Mouse (Mus musculus) forebrain, embryonic 10.5 days (tissue): ENCODE measurements around the gene Macf1. TPM values are rescaled to one million over a fixed set of nuclear protein-coding genes. Genes with fewer than 3 reads are reported as not detected.

ENCODE experiments used
- DNase-seq: peaks from one replicate; pipeline ENCODE4 v3.0.0-alpha.2; 2017; ENCODE audit warnings: low spot score; ENCODE audit errors: extremely low spot score
- H3K27ac ChIP-seq: fragments of 300-500 bp; sonication (generic); 2 replicates; pipeline ENCODE4 v1.5.1; 2016; ENCODE audit warnings: mild to moderate bottlenecking
- H3K27me3 ChIP-seq: fragments of 300-500 bp; sonication (generic); 2 replicates; pipeline ENCODE4 v1.6.1; 2016; ENCODE audit warnings: mild to moderate bottlenecking; ENCODE audit not compliant: poor library complexity, severe bottlenecking
- H3K36me3 ChIP-seq: fragments of 300-500 bp; sonication (generic); replicated peaks from 2 replicates; pipeline ENCODE4 v1.6.1; 2016; ENCODE audit warnings: mild to moderate bottlenecking, moderate library complexity
- H3K4me1 ChIP-seq: fragments of 300-500 bp; sonication (generic); 2 replicates; pipeline ENCODE4 v1.6.1; 2016
- H3K4me3 ChIP-seq: fragments of 300-500 bp; sonication (generic); 2 replicates; pipeline ENCODE4 v1.5.1; 2016; ENCODE audit warnings: mild to moderate bottlenecking, moderate library complexity
- H3K9me3 ChIP-seq: fragments of 300-500 bp; sonication (generic); 2 replicates; pipeline ENCODE4 v1.6.1; 2016; ENCODE audit warnings: mild to moderate bottlenecking, moderate library complexity
- WGBS: fragments of 180-500 bp; shearing (Covaris S2); methylation state at CpG from one replicate; pipeline ENCODE4 v1.1.7; 2016; 5-methylcytosine and 5-hydroxymethylcytosine counted together
- polyA plus RNA-seq: library from polyadenylated mRNA; unstranded; fragments of >200 nt; fragmentation: Nextera tagmentation; extraction: Ambion mirVana; gene quantifications from 2 replicates; pipeline ENCODE4 v1.2.1, GENCODE M21; 2016

The Macf1 gene
- polyA plus RNA-seq, 1 experiment from 2014 or later = 50.2 TPM

DNA sequence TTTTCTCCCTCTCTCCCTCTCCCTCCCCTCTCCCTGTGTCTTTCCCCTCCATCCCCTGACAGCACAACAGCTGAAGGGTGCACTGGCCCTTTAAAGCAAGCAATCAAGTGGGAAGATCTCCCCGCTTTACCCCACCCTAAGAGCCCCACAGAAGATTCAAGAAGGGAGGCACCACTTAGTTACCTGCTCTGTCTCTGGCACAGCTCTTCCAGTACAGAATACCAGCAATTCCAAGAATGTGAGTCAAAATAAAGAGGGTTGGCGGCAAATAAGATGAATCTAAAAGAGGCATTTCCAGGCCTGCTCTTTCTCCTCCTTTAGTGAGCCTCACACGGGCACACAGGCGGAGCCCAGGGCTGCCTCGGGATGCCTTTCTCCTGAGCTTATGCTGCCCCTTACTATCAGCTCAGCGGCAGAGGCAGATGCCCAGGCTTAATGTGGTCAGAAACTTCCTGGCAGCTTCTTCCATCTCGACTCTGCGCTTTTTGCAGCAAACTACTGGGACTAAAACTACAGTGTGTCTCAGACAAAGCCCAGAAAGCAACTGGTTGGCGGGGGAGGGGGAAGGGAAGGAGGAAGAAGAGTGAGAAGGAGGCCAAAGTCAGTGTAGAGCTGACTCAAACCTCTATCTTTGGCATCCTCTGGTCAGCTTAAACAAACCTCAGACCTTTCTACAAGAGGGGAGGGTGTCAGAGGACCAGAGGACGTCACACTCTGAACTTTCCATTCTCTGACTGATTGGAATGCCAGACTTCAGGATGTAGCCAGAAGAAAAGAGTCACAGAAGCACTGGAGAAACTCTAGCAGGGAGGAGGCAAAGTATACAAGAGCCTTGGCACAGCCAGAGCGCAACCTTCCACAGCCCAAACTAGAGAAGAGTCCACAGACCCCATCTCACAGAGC is 111.5 kb downstream of the Macf1 start:
- peak overlapping the region; percentile 44 for H3K4me3 ChIP-seq
- peaks cover 45% of the 10 kb centered on the region for H3K4me1 ChIP-seq
- WGBS = 7% methylated on average over 11 of the region's 11 CpGs
- no peaks in the 10 kb centered on the region for H3K27me3 ChIP-seq
- no peaks in the 10 kb centered on the region for H3K36me3 ChIP-seq
- H3K9me3 ChIP-seq = no peaks in the 10 kb centered on the region
- DNase-seq = peak; percentile 40
- peak overlapping the region; percentile 86 for H3K27ac ChIP-seq

DNA sequence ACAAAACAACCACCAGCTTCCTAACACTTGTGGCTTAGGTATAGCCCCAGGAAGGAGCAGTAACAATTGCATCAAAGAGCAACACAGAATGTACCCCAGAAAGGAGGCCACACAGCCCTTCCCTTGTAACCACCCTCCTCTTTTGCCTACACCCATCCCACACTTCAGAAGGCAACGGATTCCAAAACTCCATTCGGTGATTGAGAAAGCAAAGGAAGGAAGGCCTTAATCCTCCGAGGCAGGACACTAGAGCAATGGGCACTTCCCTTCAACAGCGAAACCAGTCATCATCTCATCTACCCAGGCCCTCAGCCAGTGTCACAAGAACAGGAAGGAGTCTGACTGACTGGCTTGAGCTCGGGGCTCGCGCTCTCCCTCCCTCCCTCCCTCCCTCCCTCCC is 112.3 kb downstream of the Macf1 start:
- Histone ChIP-seq H3K27ac (peak overlapping the region; percentile 86), H3K9me3 (no peaks in the 10 kb centered on the region), H3K27me3 (no peaks in the 10 kb centered on the region), H3K4me1 (peaks cover 45% of the 10 kb centered on the region), H3K36me3 (no peaks in the 10 kb centered on the region), H3K4me3 (peak overlapping the region; percentile 44; the same call in 1 of the 2 replicates)
- no peak for DNase-seq
- under 1% methylated on average over 7 of the region's 7 CpGs for WGBS

DNA sequence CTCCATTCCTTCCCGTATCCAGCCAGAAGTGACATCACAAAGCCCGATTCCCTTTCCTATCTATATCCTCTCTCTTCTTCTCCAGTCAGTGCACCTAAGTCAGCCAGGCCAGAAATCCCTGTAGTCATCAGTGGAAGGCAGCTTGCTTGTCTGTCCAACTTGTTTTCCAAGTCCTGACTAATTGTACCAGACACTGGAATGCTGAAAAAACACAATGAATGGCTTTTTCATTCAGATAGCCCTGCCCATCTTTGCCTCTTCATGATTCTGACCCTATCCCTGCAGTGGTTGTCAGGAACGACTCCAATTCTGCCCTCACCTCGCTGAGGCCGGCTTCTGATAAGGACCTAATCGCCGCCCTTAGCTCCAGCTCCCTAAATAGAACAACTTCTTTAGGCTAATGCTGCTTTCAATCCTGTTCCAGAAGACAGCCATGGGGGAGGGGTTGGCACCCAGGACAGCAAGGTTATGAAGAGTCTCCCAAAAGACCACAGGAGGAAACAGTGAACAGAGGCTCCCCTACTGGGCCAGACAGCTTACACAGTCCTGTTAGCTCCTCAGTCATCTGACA is 118.8 kb downstream of the Macf1 start:
- DNase-seq = no peak
- H3K4me1 ChIP-seq = peaks cover 26% of the 10 kb centered on the region
- no peaks in the 10 kb centered on the region for H3K36me3 ChIP-seq
- H3K9me3 ChIP-seq = no peaks in the 10 kb centered on the region
- WGBS = 43% methylated on average over 7 of the region's 7 CpGs
- H3K27me3 ChIP-seq = no peaks in the 10 kb centered on the region
- no peak overlapping the region for H3K27ac ChIP-seq
- no peak overlapping the region for H3K4me3 ChIP-seq

DNA sequence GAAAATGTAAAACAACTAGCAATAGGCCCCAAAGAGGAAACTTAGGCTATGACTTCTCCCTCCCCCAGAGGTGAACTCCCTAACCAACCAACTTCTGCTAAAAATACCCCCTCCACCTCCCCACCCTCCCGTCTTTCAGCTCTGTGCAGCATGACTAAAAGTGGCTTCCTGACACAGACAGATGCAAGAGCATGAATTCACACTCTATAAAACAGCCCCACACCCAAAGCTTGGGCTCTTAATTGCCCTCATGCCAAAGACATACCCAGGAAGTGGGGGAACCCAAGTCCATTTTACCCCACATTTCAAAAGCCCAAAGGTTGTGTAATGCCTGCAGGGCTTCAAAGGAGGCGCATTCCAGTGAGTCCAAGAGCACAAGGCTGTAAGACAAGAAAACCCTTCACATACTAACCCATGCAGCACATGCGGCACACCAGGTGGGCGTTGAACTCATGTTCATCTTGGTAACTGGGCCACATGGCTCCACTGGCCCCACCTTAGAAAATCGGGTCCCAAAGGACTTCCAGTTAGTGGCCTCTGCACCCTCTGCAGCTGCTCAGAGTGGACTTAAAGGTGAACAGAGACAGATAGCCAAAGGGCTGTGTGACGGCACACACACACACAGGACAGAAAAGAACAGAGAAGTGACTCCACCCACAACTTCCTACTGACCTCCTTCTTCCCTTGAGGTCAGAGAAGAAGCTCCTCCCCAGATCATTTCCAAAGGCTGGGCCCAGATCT is 119.9 kb downstream of the Macf1 start:
- no peak overlapping the region for H3K27ac ChIP-seq
- no peaks in the 10 kb centered on the region for H3K27me3 ChIP-seq
- peaks cover 26% of the 10 kb centered on the region for H3K4me1 ChIP-seq
- no peaks in the 10 kb centered on the region for H3K36me3 ChIP-seq
- 77% methylated on average over 6 of the region's 6 CpGs for WGBS
- H3K4me3 ChIP-seq = no peak overlapping the region
- no peak for DNase-seq
- H3K9me3 ChIP-seq = no peaks in the 10 kb centered on the region

GRCm38 (mm10) chr4:123562177-123562815 is 121.9 kb downstream of the Macf1 start:
- DNase-seq = no peak
- WGBS = 83% methylated on average over 3 of the region's 3 CpGs
- peaks cover 22% of the 10 kb centered on the region for H3K4me1 ChIP-seq
- H3K27ac ChIP-seq = no peak overlapping the region
- no peaks in the 10 kb centered on the region for H3K36me3 ChIP-seq
- no peaks in the 10 kb centered on the region for H3K9me3 ChIP-seq
- H3K27me3 ChIP-seq = no peaks in the 10 kb centered on the region
- no peak overlapping the region for H3K4me3 ChIP-seq

DNA sequence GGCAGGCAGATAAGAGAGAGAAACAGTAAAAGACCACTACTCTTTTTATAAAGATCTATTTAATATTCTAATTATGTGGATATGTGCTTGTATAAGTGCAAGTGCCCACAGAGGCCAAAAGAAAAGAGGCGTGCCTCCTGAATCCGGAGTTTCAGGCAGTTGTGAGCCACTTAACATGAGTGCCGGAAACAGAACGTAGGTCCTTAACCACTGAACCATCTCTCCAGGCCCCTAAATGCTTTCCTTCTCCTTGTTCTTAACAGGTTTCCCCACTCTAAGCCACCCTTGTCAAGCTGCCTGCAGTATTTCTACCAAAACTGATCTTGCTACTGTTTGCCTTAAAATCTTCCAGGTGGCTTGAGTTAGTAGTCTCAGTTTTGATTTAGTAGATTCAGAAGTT is 123.3 kb downstream of the Macf1 start:
- no peak for DNase-seq
- Histone ChIP-seq H3K36me3 (no peaks in the 10 kb centered on the region), H3K27ac (no peak overlapping the region), H3K27me3 (no peaks in the 10 kb centered on the region), H3K4me1 (peaks cover 21% of the 10 kb centered on the region), H3K9me3 (no peaks in the 10 kb centered on the region), H3K4me3 (no peak overlapping the region)
- 88% methylated on average over 4 of the region's 4 CpGs for WGBS

DNA sequence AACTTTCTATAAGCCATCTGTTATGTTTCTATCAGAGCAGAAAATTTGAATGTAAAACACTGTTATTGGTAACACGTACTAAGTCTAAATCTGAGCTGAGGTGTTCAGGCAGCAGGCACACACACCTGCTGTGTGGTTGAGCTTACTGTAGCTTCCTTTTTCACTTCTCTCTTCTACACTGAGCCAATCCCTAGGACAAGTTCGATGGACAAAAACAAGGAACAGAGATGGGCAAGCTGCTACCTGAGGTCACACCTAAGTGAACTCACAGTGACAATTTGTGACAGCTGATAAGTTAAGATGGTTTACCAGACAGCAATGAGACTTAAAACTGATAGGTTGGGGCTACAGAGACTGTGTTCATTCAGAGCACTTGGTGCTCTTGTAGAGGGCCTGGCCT is 125.7 kb downstream of the Macf1 start:
- DNase-seq = no peak
- no peaks in the 10 kb centered on the region for H3K9me3 ChIP-seq
- no peaks in the 10 kb centered on the region for H3K36me3 ChIP-seq
- H3K27me3 ChIP-seq = no peaks in the 10 kb centered on the region
- no peak overlapping the region for H3K4me3 ChIP-seq
- H3K27ac ChIP-seq = no peak overlapping the region
- H3K4me1 ChIP-seq = peaks cover 7% of the 10 kb centered on the region
- WGBS = 87% methylated on average over 2 of the region's 2 CpGs

GRCm38 (mm10) chr4:123555251-123555650 is 128.9 kb downstream of the Macf1 start:
- DNase-seq = no peak
- peaks cover 23% of the 10 kb centered on the region for H3K4me1 ChIP-seq
- H3K27ac ChIP-seq = no peak overlapping the region
- H3K27me3 ChIP-seq = no peaks in the 10 kb centered on the region
- no peaks in the 10 kb centered on the region for H3K9me3 ChIP-seq
- no peaks in the 10 kb centered on the region for H3K36me3 ChIP-seq
- H3K4me3 ChIP-seq = no peak overlapping the region

DNA sequence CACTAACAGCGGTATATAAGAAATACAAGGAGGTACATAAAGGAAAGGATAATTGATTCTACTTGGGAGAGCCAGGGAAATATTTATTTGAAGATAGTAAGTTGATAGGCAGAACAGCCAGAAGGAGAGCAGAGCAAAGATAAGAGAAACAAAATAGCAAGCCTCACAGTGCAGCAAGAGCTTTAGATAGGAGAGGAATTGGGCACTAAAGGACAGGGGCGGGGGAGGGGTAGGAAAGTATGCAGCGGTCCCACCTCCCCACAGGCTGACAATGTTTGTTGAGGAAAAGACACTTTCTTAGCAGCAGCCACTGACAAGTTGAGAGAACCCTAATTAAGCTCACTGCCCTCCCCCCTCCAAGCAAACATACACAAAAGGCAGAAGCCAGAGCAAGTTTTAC is 131.5 kb downstream of the Macf1 start:
- Histone ChIP-seq H3K36me3 (peaks cover 15% of the 10 kb centered on the region), H3K4me3 (no peak overlapping the region), H3K27me3 (no peaks in the 10 kb centered on the region), H3K4me1 (peaks cover 23% of the 10 kb centered on the region), H3K9me3 (no peaks in the 10 kb centered on the region), H3K27ac (no peak overlapping the region)
- no peak for DNase-seq
- 33% methylated on average over 3 of the region's 3 CpGs for WGBS

DNA sequence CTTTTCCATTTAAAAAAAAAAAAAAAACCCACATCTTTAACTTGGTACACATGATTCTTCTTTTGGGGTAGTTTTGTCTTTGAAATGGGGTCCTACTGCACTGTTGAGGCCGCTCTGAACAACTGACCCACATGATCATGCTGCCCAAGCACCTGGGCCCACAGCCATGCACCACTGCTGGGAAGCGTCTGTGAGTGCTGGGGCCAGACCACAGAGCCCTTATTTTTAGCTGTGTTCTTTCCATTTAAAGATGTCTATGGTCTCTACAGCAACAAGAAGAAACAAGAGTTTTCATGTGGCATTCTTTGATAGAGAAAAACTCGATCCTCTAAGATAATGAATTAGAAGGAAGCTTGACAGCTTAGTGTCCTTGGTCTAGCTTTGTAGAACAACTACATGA is 135.8 kb downstream of the Macf1 start:
- 92% methylated on average over 3 of the region's 3 CpGs for WGBS
- H3K4me1 ChIP-seq = peaks cover 26% of the 10 kb centered on the region
- DNase-seq = no peak
- no peak overlapping the region for H3K27ac ChIP-seq
- H3K9me3 ChIP-seq = no peaks in the 10 kb centered on the region
- H3K27me3 ChIP-seq = no peaks in the 10 kb centered on the region
- H3K4me3 ChIP-seq = no peak overlapping the region
- peaks cover 26% of the 10 kb centered on the region for H3K36me3 ChIP-seq

GRCm38 (mm10) chr4:123543691-123544090 is 140.5 kb downstream of the Macf1 start:
- H3K4me3 ChIP-seq = no peak overlapping the region
- H3K27ac ChIP-seq = no peak overlapping the region
- H3K36me3 ChIP-seq = peaks cover 39% of the 10 kb centered on the region
- no peak for DNase-seq
- no peaks in the 10 kb centered on the region for H3K9me3 ChIP-seq
- no peaks in the 10 kb centered on the region for H3K27me3 ChIP-seq
- peaks cover 12% of the 10 kb centered on the region for H3K4me1 ChIP-seq

DNA sequence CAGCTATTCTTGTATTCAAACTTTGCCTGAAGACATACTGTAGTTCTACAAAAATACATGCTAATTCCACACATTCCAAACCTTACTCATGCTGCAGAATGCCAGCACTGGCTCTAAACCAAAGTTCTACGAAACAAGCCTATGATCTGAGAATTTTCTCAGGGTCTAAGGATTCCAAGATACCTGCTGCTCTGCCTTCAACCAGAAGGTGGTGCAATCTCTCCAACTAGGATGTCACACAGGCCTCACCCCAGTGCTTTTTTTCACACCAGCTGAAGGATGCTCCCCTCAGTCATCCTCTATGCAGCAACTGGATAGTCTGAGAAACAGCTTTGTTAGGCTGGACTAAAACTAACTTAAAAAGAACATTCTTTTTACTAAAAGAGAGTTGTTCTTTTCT is 148.9 kb downstream of the Macf1 start:
- Histone ChIP-seq H3K4me3 (no peak overlapping the region), H3K4me1 (no peaks in the 10 kb centered on the region), H3K27ac (no peak overlapping the region), H3K36me3 (peaks cover 20% of the 10 kb centered on the region), H3K27me3 (no peaks in the 10 kb centered on the region), H3K9me3 (no peaks in the 10 kb centered on the region)
- WGBS = 67% methylated on average over 1 of the region's 1 CpGs
- no peak for DNase-seq
